Mouse (Mus musculus) ovary, postnatal 10 days (tissue): ENCODE measurements around the gene Cd164l2.

Experiments
- DNase-seq: peaks from one replicate; pipeline ENCODE4 v3.0.0; 2022; ENCODE audit warnings: low spot score

Cd164l2 gene

DNA sequence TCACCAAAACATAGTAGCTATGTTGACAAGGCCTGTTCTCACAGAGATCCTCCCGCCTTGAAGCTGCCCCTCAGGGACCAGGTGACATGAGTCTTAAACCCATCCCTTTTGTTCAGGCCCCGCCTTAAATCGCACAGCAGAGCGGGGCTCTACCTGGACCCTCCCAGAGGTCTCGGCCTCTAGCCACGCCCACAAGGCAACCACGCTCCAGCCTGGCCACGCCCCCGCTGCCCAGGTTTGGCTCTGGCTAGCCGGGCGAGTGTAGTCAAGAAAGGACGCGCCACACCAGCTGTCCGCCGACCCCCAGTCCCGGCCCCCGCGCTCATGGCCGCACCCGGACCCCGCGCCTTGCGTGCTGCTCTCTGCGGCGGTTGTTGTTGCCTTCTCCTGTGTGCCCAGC lies 8.7 kb downstream of the Cd164l2 start:
- no peak for DNase-seq

DNA sequence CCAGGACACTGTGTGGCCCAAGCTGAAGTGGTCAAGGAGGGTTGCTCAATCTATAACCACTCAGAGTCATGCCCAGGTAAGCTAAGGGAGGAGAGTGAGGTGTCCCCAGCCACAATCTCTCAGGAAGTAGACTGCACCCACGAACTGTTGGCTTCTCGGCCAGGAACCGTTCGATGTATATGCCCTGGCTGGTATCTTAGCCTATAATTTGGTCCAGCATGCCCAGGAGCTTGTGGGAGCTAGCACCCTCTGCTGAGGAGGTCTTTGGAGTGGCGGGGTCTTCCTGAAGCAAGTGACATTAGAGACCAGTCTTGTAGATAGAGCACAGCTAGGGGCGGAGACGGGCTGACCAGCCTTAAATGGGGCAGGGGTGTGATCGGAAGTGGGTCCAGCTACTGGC lies 9.8 kb downstream of the Cd164l2 start:
- no peak for DNase-seq

DNA sequence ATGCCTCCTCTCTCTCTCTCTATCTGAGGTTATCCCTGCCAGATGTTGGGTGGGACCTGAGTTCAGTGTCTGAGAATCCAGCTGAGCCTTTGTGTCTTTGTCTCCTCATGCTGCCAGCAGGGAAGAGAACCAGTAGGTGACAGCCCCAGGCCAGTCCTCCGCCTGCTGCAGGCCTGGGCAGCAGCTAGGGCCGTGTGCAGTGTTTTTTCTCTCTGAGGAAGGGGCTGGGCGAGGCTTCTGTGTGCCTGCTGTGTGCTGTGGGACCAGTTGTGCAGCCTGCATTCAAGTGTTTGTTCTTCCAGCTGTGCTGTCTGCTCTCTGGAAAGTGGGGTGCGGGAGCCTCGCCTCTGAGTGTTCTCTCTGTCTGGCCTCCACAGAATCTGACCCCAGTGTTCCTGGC lies 11.9 kb downstream of the Cd164l2 start:
- no peak for DNase-seq

DNA sequence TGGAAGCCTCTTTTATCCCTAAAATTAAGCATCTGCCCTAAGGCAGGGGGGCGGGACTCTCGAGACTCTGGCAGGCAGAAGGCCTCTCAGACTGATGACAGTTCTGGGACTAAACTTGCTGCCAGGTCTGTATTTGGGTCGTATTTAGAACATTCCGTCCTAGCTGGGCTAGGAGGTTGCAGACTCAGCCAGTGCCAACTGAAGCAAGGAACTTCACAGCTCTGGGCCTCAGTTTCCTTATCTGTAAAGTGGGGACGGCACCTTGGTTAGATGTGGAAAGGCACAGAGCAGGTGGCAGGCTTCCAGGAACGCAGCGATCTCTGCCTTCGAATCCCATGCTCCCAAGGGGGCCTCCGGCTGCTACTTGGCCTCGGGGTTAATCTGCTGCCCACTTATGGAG lies 14.1 kb downstream of the Cd164l2 start:
- no peak for DNase-seq

DNA sequence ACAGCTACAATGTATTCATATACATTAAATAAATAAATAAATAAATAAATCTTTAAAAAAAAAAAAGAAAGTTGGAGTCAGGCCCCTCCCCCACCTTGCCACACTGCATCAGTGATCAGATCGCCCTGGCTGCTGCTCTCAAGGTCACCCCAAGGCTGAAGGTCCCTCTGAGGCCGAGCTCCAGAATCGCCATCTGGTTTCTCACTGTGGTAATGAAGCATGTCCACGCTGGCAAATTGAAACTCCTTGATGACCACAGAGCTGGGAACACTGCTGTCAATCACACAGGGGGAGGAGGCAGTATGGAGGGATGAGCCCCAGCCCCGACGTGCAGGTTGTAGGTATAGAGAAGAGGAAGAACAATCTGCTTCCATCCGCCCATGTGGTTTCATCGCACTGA lies 15.7 kb downstream of the Cd164l2 start:
- DNase-seq = no peak

DNA sequence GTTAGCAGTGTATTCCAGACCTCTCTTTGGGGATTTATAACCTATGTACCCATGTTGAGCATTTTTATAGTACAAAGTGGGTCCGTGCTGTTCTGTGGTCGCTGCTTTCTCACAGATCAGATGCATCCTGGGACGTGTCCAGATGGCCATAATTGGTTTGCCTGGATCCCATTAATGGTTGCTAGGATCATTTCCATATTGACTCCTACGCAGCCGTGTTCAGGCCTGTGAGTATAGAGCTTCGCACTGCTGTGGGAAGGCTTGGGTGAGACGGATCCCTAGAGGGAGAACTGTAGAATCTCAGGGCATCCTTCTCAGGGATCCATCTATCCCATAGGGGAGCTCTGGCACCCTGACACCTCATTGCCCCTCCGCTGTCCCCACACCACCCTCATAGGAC lies 17.7 kb downstream of the Cd164l2 start:
- DNase-seq = no peak

DNA sequence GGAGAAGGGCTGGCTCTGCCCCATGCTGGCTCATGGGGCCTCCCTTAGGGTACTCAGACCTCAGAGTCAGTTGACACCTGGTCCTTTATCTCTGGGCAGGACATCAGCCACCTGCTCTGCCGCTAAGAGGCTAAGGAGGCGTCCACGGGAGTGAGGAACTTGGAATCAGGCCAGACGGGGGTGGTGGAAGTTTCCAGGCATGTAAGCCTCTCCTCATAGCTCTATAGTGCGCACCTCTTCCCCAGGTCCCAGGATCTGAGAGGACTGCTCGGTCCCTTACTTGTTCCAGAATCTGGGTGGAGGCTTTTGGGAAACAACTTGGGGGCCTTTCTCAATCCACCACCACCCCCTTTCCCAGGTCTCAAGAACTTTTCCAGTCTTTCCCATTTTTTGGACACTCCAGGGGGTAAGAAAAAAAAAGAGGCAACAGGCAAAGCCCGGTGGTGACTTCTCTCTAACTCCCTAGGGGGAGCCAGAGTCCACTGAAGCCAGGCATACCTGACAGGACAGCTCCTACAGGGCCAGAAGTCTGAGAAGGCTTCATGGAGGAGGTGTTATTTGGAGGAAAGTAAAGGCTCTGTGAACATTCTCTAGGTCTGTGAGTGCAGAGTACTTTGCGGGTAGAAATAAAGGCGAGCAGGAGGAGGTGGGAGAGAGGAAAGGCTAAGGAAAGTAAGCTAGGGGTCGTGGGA lies 21.5 kb downstream of the Cd164l2 start:
- no peak for DNase-seq

DNA sequence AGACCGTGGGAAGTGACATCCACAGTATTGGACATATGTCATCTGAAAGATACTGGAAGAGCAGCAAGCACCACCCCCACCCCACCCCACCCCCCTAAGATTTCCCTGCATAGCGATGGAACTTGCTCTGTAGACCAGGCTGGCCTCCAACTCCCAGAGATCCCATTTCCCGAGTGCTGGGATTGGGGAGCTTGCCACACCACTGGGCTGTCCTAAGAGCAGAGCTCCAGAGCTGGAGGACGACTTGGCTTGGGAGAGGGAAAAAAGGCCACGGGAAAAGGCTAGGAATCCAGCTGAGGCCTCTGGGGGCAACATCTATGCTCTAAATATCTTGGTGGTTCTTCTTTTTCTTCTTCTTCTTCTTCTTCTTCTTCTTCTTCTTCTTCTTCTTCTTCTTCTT lies 22.8 kb downstream of the Cd164l2 start:
- DNase-seq = no peak

DNA sequence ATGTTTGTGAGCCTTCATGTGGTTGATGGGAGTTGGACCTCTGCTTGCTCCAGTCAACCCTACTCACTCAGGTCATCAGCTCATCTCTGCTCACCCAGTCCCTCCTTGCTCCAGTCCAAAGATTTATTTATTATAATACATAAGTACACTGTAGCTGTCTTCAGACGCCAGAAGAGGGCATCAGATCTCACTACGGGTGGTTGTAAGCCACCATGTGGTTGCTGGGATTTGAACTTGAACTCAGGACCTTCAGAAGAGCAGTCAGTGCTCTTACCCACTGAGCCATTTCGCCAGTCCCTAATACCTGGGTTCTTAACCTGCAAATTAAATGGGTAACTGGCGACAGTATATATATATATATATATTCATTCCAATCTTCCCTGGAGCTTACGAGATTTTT lies 23.5 kb downstream of the Cd164l2 start:
- no peak for DNase-seq

DNA sequence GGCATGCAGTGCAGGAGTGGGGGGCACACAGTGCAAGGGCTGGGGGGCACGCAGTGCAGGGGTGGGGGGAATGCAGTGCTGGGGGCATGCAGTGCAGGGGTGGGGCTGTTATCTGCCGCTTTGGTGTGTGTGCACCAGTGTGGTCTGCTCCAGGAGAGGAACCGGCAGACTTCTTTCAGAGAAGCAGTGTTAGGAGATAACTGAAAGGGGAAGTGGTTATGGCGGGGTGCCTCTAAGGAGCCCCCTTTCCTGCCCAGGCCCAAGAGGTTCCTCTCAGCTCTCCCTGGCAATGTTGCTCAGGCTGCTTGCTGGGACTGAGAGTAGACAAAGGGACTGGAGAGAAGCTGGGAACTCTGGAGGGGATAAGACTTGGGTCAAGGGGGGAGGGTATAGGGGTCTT lies 26.0 kb downstream of the Cd164l2 start:
- no peak for DNase-seq

DNA sequence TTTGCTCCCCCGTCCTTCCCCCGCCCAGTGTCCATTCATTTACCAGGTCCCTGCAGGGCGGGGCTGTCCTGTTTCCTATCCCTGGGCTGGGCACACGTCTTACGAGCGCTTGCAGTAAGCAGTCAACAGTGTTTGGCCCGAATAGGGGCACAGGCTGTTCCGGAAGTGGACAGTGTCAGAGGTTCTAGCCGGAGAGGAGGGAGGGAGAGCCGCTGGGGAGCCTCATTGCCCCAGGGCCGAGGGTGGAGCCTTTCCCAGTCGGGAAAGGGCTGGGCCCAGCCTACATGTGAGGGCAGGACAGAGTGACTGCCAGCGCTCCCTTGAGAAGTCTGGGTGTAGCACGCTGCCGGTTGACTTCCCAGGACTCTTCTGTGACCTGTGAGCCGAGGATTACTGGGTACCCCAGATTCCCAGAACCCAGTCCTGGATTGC lies 28.6 kb downstream of the Cd164l2 start, which contains the start of gene Map3k6:
Gene Map3k6 (plus strand): TSS at position 329 of the 432 bp plus-strand sequence.
- DNase-seq = no peak

DNA sequence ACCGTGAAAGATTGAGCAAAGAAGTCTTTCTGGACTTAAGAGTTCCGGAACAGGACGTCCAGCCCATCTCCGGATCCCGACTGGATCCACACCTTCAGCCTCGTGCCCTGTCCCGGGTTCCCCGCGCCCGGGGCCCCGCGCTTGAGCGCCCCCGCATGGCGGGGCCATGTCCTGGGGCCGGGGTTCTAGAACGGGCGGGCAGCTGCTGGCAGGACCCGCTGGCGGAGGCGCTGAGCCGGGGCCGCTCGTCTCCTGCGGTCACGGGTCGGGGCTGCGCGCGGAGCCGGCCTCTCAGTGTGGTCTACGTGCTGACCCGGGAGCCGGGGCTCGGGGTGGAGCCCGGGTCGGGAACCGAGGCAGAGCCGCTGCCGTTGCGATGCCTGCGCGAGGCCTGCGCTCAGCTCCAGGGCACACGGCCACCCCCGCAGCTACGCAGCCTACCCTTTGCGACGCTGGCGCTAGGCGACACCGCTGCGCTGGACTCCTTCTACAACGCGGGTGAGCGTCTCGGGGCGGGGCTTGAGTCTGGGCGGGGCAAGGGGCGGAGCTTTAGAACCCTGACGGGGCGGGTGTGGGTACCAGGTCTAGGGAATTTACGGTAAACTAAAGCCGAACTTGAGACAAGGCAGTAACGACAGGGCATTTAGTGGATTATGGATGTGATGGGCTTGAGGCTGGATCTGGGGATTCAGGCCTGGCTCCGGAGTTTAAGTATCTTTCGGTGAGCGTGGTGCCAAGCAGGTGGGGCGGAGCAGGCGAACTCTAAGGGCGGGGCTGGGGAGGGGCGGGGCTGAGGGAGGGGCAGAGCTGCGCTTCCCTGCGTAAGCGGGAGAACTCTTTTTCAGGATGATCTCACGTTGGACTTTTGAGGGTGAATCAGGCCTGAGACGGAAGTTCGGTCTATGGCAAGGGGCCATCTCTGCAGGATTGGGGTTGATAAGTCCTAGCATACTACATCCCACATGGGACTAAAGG lies 29.3 kb downstream of the Cd164l2 start:
- peak; percentile 78 for DNase-seq

DNA sequence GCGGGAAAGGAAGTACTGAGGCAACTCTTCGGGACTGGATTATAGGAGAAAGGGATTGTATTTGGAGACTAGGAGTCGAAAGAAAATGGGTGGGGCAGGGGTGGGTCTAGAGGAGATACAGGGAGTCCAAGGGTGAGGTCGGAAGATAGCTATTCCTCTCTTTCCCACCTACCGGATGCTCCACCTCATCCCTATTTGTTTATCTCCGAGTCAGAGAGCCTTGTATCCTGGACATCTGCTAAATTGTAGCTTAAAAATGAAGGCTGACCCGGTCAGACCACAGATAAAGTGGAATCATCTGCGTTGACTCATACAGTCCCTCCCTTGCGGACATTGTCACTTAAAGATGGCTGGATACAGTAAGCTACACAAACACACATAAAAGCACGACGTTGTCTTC lies 30.0 kb downstream of the Cd164l2 start:
- DNase-seq = no peak

DNA sequence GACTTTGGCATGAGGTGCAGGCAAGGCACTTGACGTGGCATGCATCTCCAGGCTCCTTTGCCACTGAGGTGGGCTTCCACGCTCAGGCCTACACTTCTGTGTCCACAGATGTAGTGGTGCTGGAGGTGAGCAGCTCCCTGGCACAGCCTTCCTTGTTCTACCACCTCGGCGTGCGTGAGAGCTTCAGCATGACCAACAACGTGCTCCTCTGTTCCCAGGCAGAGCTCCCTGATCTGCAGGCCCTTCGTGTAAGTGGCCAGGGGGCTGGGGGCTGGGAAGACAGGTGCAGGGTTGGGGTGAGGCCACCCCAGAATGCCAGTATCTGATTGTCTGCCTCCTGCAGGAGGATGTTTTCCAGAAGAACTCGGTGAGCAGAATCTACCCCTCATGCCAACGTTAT lies 30.8 kb downstream of the Cd164l2 start:
- DNase-seq = no peak

DNA sequence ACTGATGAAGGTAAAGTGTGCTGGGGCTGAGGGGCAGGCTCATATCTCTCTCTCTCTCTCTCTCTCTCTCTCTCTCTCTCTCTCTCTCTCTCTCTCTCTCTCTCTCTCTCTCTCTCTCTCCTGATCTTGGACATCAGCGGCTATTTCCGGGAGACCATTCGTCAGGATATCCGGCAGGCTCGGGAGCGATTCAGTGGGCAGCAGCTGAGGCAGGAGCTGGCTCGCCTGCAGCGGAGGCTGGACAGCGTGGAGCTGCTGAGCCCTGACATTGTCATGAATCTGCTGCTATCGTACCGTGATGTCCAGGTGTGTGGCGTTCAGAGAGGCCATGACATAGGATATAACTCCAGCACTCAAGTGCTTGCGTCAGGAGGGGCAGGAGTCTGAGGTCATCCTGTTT lies 31.6 kb downstream of the Cd164l2 start:
- DNase-seq = no peak

DNA sequence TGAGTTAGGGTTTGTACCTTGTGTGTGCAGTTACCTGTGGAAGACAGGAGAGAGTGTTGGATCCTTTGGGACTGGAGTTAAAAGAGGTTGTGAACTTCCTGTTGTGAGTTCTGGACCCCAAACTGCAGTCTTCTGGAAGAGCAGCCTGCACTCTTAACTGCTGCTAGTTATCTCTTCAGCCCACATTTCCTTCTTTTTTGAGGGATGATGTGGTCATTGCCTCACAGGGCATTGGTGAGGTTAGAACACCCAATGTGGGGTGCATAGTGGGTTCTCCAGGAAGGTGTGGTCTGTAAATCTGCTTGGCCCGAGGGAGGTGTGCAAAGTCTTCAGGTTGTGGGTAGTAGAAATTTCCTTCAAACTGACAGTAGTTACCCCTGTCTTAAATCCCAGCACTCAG lies 32.4 kb downstream of the Cd164l2 start:
- no peak for DNase-seq

DNA sequence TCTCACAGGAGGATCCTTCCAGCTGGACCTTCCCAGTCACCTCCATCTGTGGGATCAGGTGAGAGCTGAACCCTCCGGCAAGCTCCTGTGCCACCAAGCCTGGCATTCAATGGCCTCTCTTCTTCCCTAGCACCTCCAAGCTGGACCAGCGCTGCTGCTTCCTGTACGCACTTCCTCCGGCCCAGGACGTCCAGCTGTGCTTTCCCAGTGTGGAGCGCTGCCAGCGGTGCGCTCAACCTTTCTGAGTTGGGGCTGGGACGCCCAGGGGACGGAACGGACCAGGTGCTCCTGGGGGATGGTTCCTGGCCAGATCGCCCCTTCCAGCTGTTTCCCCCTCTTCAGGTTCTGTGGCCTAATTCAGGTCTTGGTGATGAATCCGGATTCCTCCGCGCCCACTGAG lies 35.1 kb downstream of the Cd164l2 start:
- no peak for DNase-seq

DNA sequence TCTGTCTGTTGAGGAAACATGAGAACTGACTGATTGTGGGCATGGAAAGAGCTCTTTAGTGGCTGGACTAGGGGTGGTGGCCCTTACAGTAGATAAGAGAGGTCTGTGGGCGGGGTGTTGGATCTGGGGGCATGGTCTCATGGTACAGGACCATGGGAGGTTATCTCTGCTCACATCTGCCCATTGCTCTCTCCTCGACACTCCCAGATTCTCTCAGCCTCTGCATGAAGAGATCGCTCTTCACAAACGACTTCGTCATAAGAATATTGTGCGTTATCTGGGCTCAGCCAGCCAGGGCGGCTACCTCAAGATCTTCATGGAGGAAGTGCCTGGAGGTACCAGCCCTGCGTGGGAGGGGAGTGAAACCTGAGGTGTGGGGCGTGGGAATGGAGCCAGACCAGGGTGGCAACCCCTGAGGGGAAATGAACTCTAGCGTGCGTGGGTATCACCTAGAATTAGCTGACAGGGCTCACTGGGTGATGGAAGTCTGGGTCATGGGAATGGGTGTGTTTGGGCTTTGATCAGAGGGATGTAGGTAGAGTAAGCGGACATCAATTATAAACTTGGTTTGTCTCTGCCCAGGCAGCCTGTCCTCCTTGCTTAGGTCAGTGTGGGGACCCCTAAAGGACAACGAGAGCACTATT lies 36.0 kb downstream of the Cd164l2 start:
- DNase-seq = no peak

DNA sequence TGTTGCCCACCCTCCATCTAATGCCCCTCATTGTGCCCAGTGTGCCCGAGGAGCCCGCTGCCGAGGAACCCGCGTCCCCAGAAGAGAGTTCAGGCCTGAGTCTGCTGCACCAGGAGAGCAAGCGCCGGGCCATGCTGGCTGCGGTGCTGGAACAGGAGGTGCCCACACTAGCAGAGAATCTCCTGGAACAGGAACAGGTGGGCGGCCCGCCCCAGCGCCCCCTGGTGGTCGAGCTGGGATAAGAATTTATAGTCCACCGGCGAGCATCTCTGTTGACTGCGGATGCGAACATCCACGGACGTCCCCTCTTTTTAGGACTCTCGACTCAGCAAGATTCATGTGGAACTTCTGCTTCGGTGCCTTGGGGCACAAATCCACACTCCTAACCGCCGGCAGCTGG lies 38.7 kb downstream of the Cd164l2 start:
- DNase-seq = peak; percentile 70

DNA sequence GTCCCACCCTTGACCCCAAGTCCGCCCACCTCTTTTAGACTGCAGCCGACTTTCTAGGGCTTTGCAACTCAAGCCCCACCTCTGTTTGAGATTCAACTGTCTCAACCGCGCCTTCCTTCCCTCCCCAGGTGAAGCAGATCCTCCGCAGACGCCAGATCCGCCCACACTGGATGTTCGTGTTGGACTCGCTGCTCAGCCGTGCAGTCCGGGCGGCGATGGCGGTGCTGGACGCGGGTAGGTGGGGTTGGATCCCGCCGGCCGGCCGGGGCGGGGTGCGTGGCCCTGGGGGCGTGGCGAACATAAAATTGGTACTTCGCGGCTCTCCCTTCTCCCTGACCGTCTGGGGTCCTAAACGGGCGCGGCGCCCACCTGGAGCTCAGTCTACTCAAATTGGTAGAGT lies 39.3 kb downstream of the Cd164l2 start:
- no peak for DNase-seq

DNA sequence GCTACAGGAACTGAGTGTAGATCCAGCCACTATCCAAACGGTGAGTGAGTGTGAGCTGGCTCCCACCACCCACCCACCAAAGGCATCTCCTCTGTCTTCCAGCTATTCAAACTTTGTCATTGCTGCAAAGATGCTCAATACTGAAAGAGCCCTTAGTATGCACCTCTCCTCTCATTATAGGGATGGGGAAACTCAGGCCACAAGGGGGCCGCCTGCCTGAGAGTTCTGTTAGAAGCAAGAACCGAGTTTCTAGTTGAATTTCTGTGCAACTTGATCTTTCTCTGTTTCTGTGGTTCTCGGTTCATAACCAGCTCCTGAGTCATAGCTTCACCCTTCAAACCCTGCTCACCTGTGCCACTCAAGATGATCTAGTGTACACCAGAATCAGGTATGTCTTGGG lies 40.2 kb downstream of the Cd164l2 start:
- DNase-seq = no peak

DNA sequence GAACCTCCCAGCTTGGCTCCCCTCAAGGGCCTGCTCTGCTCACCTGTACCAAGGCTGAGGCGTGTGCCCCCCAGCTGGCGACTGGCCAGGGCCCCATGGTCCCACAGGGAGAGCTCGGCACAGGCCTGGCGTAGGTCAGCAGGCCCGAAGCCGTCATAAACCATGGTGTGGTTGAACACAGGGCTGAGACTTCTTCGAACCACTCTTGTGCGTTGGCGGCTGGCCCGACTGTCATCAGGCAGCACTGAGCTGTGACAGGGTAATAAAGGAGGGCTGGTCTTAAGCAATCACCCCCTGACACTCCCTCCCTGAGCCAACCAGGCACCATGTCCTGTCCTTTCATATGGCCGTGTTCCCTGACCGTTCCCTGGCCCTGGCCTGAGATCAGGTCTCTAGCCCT lies 41.5 kb downstream of the Cd164l2 start:
- no peak for DNase-seq

DNA sequence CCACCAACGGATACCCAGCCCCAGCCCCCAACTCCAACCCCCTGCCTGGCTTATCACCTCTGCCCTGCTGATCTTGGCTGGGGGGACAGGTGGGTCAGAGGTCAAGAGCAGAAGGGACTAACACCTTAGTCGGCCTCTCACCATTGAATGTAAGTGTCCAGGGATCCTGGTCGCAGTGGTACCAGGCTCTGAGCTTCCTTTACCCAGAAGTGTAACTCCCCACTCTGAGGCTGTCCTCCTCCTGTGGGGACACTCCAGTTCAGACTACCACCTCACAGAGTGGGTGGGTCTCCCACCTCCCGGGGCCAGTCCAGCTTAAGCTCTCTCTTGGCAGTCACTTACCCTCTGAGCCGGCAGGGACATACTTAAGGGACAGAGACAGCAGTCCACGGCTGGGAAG lies 43.5 kb downstream of the Cd164l2 start:
- DNase-seq = no peak
